Mouse (Mus musculus) myocyte (in vitro differentiated cells): Measurements from ENCODE around the gene Ltb4r1. TPM values are rescaled to one million over a fixed set of nuclear protein-coding genes. Genes with fewer than 3 reads are reported as not detected.
A peak's percentile ranks its signal among the peaks of the same experiment; 100 is the strongest.

Source experiments
- H3K27me3 ChIP-seq: one replicate; pipeline ENCODE4 v1.6.1; 2011; ENCODE audit not compliant: control insufficient read depth, insufficient read depth, insufficient read length
- H3K36me3 ChIP-seq: one replicate; pipeline ENCODE4 v1.6.1; 2011; ENCODE audit not compliant: control insufficient read depth, insufficient read depth
- H3K4me2 ChIP-seq: one replicate; pipeline ENCODE4 v1.6.1; 2011; ENCODE audit warnings: low read depth, control low read depth
- H3K4me3 ChIP-seq: one replicate; pipeline ENCODE4 v1.5.1; 2011; ENCODE audit warnings: mild to moderate bottlenecking, control low read depth, moderate library complexity
- H3K79me2 ChIP-seq: one replicate; pipeline ENCODE4 v1.6.1; 2011; ENCODE audit not compliant: control insufficient read depth, insufficient read depth
- H3ac ChIP-seq: one replicate; pipeline ENCODE4 v1.6.1; 2011; ENCODE audit not compliant: control insufficient read depth, insufficient read length
- CEBPB ChIP-seq: IDR thresholded peaks from 2 replicates; pipeline ENCODE4 v1.6.1; 2011; ENCODE audit warnings: mild to moderate bottlenecking, moderate library complexity; ENCODE audit not compliant: poor library complexity, insufficient read depth, severe bottlenecking
- E2F4 ChIP-seq: IDR thresholded peaks from one replicate; pipeline ENCODE4 v1.6.1; 2011; ENCODE audit warnings: mild to moderate bottlenecking, control low read depth, moderate library complexity; ENCODE audit not compliant: insufficient read depth
- MAX ChIP-seq: IDR thresholded peaks from one replicate; pipeline ENCODE4 v1.6.1; 2011; ENCODE audit warnings: low read depth, mild to moderate bottlenecking, control low read depth
- MYOD1 ChIP-seq, 3 experiments: IDR thresholded peaks; one replicate each; pipeline ENCODE4 v1.6.1; 2011; ENCODE audit warnings: control low read depth in 2 of 3, low read depth in 2 of 3, mild to moderate bottlenecking in 2 of 3, moderate library complexity in 1 of 3; ENCODE audit not compliant: insufficient read length in 2 of 3, control insufficient read depth in 1 of 3
- MYOG ChIP-seq, 3 experiments: IDR thresholded peaks; one replicate each; pipeline ENCODE4 v1.6.1; 2011; ENCODE audit warnings: control low read depth in 2 of 3, low read depth in 2 of 3, mild to moderate bottlenecking in 2 of 3; ENCODE audit not compliant: insufficient read length in 2 of 3, control insufficient read depth in 1 of 3, insufficient read depth in 1 of 3
- POLR2A ChIP-seq: IDR thresholded peaks from one replicate; pipeline ENCODE4 v1.6.1; 2011; ENCODE audit warnings: low read depth, mild to moderate bottlenecking, control low read depth, moderate library complexity; ENCODE audit not compliant: insufficient read length
- POLR2AphosphoS2 ChIP-seq: IDR thresholded peaks from one replicate; pipeline ENCODE4 v1.6.1; 2011; ENCODE audit warnings: low read depth, control low read depth; ENCODE audit not compliant: insufficient read length
- REST ChIP-seq: IDR thresholded peaks from one replicate; pipeline ENCODE4 v1.6.1; 2011; ENCODE audit warnings: mild to moderate bottlenecking, control low read depth, moderate library complexity; ENCODE audit not compliant: insufficient read depth, insufficient read length
- SRF ChIP-seq: IDR thresholded peaks from one replicate; pipeline ENCODE4 v1.6.1; 2011; ENCODE audit warnings: low read depth; ENCODE audit not compliant: control insufficient read depth, insufficient read length
- TCF12 ChIP-seq: IDR thresholded peaks from one replicate; pipeline ENCODE4 v1.6.1; 2011; ENCODE audit warnings: mild to moderate bottlenecking, control low read depth; ENCODE audit not compliant: poor library complexity, insufficient read depth, severe bottlenecking
- TCF3 ChIP-seq: IDR thresholded peaks from one replicate; pipeline ENCODE4 v1.6.1; 2011; ENCODE audit warnings: low read depth, control low read depth; ENCODE audit not compliant: insufficient read length
- USF1 ChIP-seq: IDR thresholded peaks from one replicate; pipeline ENCODE4 v1.6.1; 2011; ENCODE audit warnings: low read depth, mild to moderate bottlenecking, control low read depth, moderate library complexity
- polyA plus RNA-seq: library from polyadenylated mRNA; unstranded; fragments of >200 nt; fragmentation: generic; extraction: Trizol; gene quantifications from one replicate; pipeline ENCODE4 v1.2.1, GENCODE M21; 2012; ENCODE audit warnings: missing spikeins

Ltb4r1 gene
- 0.04 TPM for polyA plus RNA-seq

- Histone ChIP-seq H3ac (no peak within 1 kb of the TSS), H3K36me3 (no peaks in the 10 kb centered on the region), H3K27me3 (peaks cover 72% of the 10 kb centered on the region), H3K4me3 (no peak within 1 kb of the TSS), H3K4me2 (no peak within 1 kb of the TSS), H3K79me2 (no peaks in the 10 kb centered on the region)
- TF ChIP-seq SRF (no peak), TCF12 (no peak), USF1 (no peak), MYOD1 (IDR thresholded peaks at IDR 0.05; ENCODE audit: control insufficient read depth in 1 of 3, insufficient read length in 2 of 3, low read depth in 2 of 3) (no peak), POLR2A (no peak), CEBPB (no peak), E2F4 (no peak), MYOG (IDR thresholded peaks at IDR 0.05; ENCODE audit: control insufficient read depth in 1 of 3, insufficient read depth in 1 of 3, insufficient read length in 2 of 3, low read depth in 2 of 3) (no peak), MAX (no peak), POLR2AphosphoS2 (no peak), REST (no peak)
Observed at GRCm38 (mm10) chr14:55765696-55766095, at the start of gene Ltb4r1. Gene Ltb4r1 (plus strand): TSS chr14:55765962.

- TF ChIP-seq TCF12 (no peak), E2F4 (no peak), TCF3 (no peak), MYOD1 (IDR thresholded peaks at IDR 0.05; ENCODE audit: control insufficient read depth in 1 of 3, insufficient read length in 2 of 3, low read depth in 2 of 3) (no peak), POLR2AphosphoS2 (no peak), USF1 (no peak), MAX (no peak), POLR2A (no peak), REST (no peak)
- Histone ChIP-seq H3K27me3 (no peaks in the 10 kb centered on the region), H3K36me3 (no peaks in the 10 kb centered on the region), H3K79me2 (no peaks in the 10 kb centered on the region), H3ac (no peak overlapping the region), H3K4me3 (no peak overlapping the region), H3K4me2 (no peak overlapping the region)
Observed at GRCm38 (mm10) chr14:55716271-55716670, 49.5 kb upstream of the Ltb4r1 start.

GRCm38 (mm10) chr14:55716884-55717283 is 48.9 kb upstream of the Ltb4r1 start:
- TF ChIP-seq MYOG (IDR thresholded peaks at IDR 0.05; ENCODE audit: control insufficient read depth in 1 of 3, insufficient read depth in 1 of 3, insufficient read length in 2 of 3, low read depth in 2 of 3) (no peak), SRF (no peak), E2F4 (no peak), USF1 (no peak), TCF12 (no peak), CEBPB (no peak), TCF3 (no peak), POLR2AphosphoS2 (no peak)
- H3K4me2 ChIP-seq = no peak overlapping the region
- H3K27me3 ChIP-seq = no peaks in the 10 kb centered on the region
- H3K79me2 ChIP-seq = no peaks in the 10 kb centered on the region
- H3K36me3 ChIP-seq = no peaks in the 10 kb centered on the region
- no peak overlapping the region for H3K4me3 ChIP-seq
- no peak overlapping the region for H3ac ChIP-seq

- H3K4me3 ChIP-seq = no peak overlapping the region
- no peaks in the 10 kb centered on the region for H3K27me3 ChIP-seq
- H3ac ChIP-seq = no peak overlapping the region
- no peaks in the 10 kb centered on the region for H3K36me3 ChIP-seq
- TF ChIP-seq CEBPB = no peak
- no peak overlapping the region for H3K4me2 ChIP-seq
- no peaks in the 10 kb centered on the region for H3K79me2 ChIP-seq
Observed at GRCm38 (mm10) chr14:55719737-55720136, 46.0 kb upstream of the Ltb4r1 start.

GRCm38 (mm10) chr14:55720666-55721065 is 45.1 kb upstream of the Ltb4r1 start:
- peak overlapping the region; percentile 44 for H3K4me3 ChIP-seq
- H3K27me3 ChIP-seq = no peaks in the 10 kb centered on the region
- TF ChIP-seq MAX (no peak), TCF12 (no peak), USF1 (no peak), TCF3 (no peak), E2F4 (no peak), POLR2AphosphoS2 (no peak), CEBPB (no peak), MYOG (IDR thresholded peaks at IDR 0.05; ENCODE audit: control insufficient read depth in 1 of 3, insufficient read depth in 1 of 3, insufficient read length in 2 of 3, low read depth in 2 of 3) (no peak), SRF (no peak)
- no peaks in the 10 kb centered on the region for H3K36me3 ChIP-seq
- H3K79me2 ChIP-seq = no peaks in the 10 kb centered on the region
- H3K4me2 ChIP-seq = no peak overlapping the region
- no peak overlapping the region for H3ac ChIP-seq
